Mouse (Mus musculus) layer of hippocampus, adult 11-12 months (tissue): ENCODE measurements at regions not wholly inside any gene's neighbourhood (a gene's known extent, or its start where the extent isn't known, plus 50 kb on each side); places are given as distances from the start of the nearest gene placed in this dataset.

Experiments
- DNase-seq: peaks from one replicate; pipeline ENCODE4 v3.0.0; 2022; ENCODE audit warnings: low spot score

GRCm38 (mm10) chr16:70621750-70622149, 308.0 kb downstream of the Gbe1 start:
- DNase-seq: no peak

- no peak for DNase-seq
These were observed 330.0 kb downstream of the Gbe1 start for GRCm38 (mm10) chr16:70643630-70644264.

- no peak for DNase-seq
These were observed 331.0 kb downstream of the Gbe1 start for GRCm38 (mm10) chr16:70644695-70645279.

- DNase-seq: no peak
These were observed 340.8 kb downstream of the Gbe1 start for GRCm38 (mm10) chr16:70654429-70655081.

- no peak for DNase-seq
These were observed 376.1 kb downstream of the Gbe1 start for GRCm38 (mm10) chr16:70689826-70690225.

GRCm38 (mm10) chr16:70724722-70725284, 411.1 kb downstream of the Gbe1 start:
- no peak for DNase-seq

- DNase-seq: no peak
These were observed 411.6 kb downstream of the Gbe1 start for GRCm38 (mm10) chr16:70725291-70725801.

- no peak for DNase-seq
These were observed 419.3 kb downstream of the Gbe1 start for GRCm38 (mm10) chr16:70733016-70733415.

GRCm38 (mm10) chr16:70740046-70740445, 426.3 kb downstream of the Gbe1 start:
- no peak for DNase-seq

GRCm38 (mm10) chr16:70754228-70754627, 440.5 kb downstream of the Gbe1 start:
- no peak for DNase-seq

GRCm38 (mm10) chr16:70798061-70798460, 484.3 kb downstream of the Gbe1 start:
- no peak for DNase-seq

GRCm38 (mm10) chr16:70803549-70803948, 489.8 kb downstream of the Gbe1 start:
- DNase-seq: no peak

- DNase-seq: no peak
These were observed 512.2 kb downstream of the Gbe1 start for GRCm38 (mm10) chr16:70825910-70826309.

- DNase-seq: no peak
These were observed 521.3 kb downstream of the Gbe1 start for GRCm38 (mm10) chr16:70835006-70835405.

GRCm38 (mm10) chr16:70838139-70838538, 524.4 kb downstream of the Gbe1 start:
- no peak for DNase-seq

GRCm38 (mm10) chr16:70868241-70868640, 554.5 kb downstream of the Gbe1 start:
- peak; percentile 11 for DNase-seq

GRCm38 (mm10) chr16:70869205-70869604, 555.5 kb downstream of the Gbe1 start:
- no peak for DNase-seq

GRCm38 (mm10) chr16:70874080-70874479, 560.3 kb downstream of the Gbe1 start:
- DNase-seq: no peak

- DNase-seq: no peak
These were observed 566.9 kb downstream of the Gbe1 start for GRCm38 (mm10) chr16:70880678-70881077.

GRCm38 (mm10) chr16:70881098-70881850, 567.5 kb downstream of the Gbe1 start:
- DNase-seq: no peak

GRCm38 (mm10) chr16:70900085-70900484, 586.3 kb downstream of the Gbe1 start:
- DNase-seq: no peak

- DNase-seq: no peak
These were observed 606.3 kb downstream of the Gbe1 start for GRCm38 (mm10) chr16:70920047-70920446.
